Mouse (Mus musculus): ENCODE results near the gene Rarb. TPM values are rescaled to one million over a fixed set of nuclear protein-coding genes. Genes with fewer than 3 reads are reported as not detected.

Rarb gene
- total and polyA plus RNA-seq, 2 experiments from 2014 or later: 4.4 to 16.7 TPM

- Histone ChIP-seq H3K9ac (replicated peaks; ENCODE audit: low read length, poor library complexity, severe bottlenecking) (no peak overlapping the region), H3K9me3 (ENCODE audit: low read length) (no peaks in the 10 kb centered on the region), H3K27ac (ENCODE audit: low read depth, low read length) (no peak overlapping the region), H3K4me2 (ENCODE audit: low read depth, low read length, poor library complexity, severe bottlenecking) (no peak overlapping the region), H3K4me1 (ENCODE audit: insufficient read depth, low read length) (no peaks in the 10 kb centered on the region), H3K27me3 (ENCODE audit: insufficient read depth, low read length) (no peaks in the 10 kb centered on the region), H3K4me3 (ENCODE audit: low read depth, low read length) (no peak overlapping the region), H3K36me3 (ENCODE audit: insufficient read depth, low read length) (no peaks in the 10 kb centered on the region)
- WGBS: 96% methylated on average over 7 of the region's 7 CpGs
- ATAC-seq (ENCODE audit: low FRiP score) (no peak), DNase-seq (ENCODE audit: low spot score) (no peak)
- TF ChIP-seq CTCF (IDR thresholded peaks at IDR 0.05): no peak
These were observed 310.2 kb downstream of the Rarb start for GRCm38 (mm10) chr14:16508760-16509159.

- no peak for TF ChIP-seq CTCF (IDR thresholded peaks at IDR 0.05)
- 47% methylated on average over 2 of the region's 2 CpGs for WGBS
- Histone ChIP-seq H3K9me3 (ENCODE audit: low read length) (no peaks in the 10 kb centered on the region), H3K27me3 (ENCODE audit: insufficient read depth, low read length) (no peaks in the 10 kb centered on the region), H3K4me1 (ENCODE audit: insufficient read depth, low read length) (no peaks in the 10 kb centered on the region), H3K27ac (ENCODE audit: low read depth, low read length) (no peak overlapping the region), H3K9ac (replicated peaks; ENCODE audit: low read length, poor library complexity, severe bottlenecking) (no peak overlapping the region), H3K36me3 (ENCODE audit: insufficient read depth, low read length) (no peaks in the 10 kb centered on the region), H3K4me3 (ENCODE audit: low read depth, low read length) (no peak overlapping the region), H3K4me2 (ENCODE audit: low read depth, low read length, poor library complexity, severe bottlenecking) (no peak overlapping the region)
- ATAC-seq (ENCODE audit: low FRiP score): no peak
- peak; percentile 8 for DNase-seq (ENCODE audit: low spot score)
These were observed 321.7 kb downstream of the Rarb start for GRCm38 (mm10) chr14:16497226-16497661.

- WGBS: 34% methylated on average over 8 of the region's 8 CpGs
These were observed 335.1 kb downstream of the Rarb start for GRCm38 (mm10) chr14:16483656-16484380.

GRCm38 (mm10) chr14:16480621-16481020, 338.3 kb downstream of the Rarb start:
- no peaks in the 10 kb centered on the region for H3K36me3 ChIP-seq (ENCODE audit: insufficient read depth, low read length)
- no peak overlapping the region for H3K4me3 ChIP-seq (ENCODE audit: low read depth, low read length)
- DNase-seq (ENCODE audit: low spot score): no peak
- no peak overlapping the region for H3K9ac ChIP-seq (replicated peaks; ENCODE audit: low read length, poor library complexity, severe bottlenecking)
- H3K27me3 ChIP-seq (ENCODE audit: insufficient read depth, low read length): no peaks in the 10 kb centered on the region
- H3K27ac ChIP-seq (ENCODE audit: low read depth, low read length): no peak overlapping the region
- no peak for ATAC-seq (ENCODE audit: low FRiP score)
- no peaks in the 10 kb centered on the region for H3K4me1 ChIP-seq (ENCODE audit: insufficient read depth, low read length)
- no peaks in the 10 kb centered on the region for H3K9me3 ChIP-seq (ENCODE audit: low read length)
- no peak for TF ChIP-seq CTCF (IDR thresholded peaks at IDR 0.05)
- H3K4me2 ChIP-seq (ENCODE audit: low read depth, low read length, poor library complexity, severe bottlenecking): no peak overlapping the region
- 58% methylated on average over 6 of the region's 6 CpGs for WGBS

More at GRCm38 (mm10) chr14:16483656-16484380, 335.1 kb downstream of the Rarb start:
- Histone ChIP-seq H3K9ac (replicated peaks; ENCODE audit: low read length, poor library complexity, severe bottlenecking) (no peak overlapping the region), H3K36me3 (ENCODE audit: insufficient read depth, low read length) (no peaks in the 10 kb centered on the region), H3K4me1 (ENCODE audit: insufficient read depth, low read length) (no peaks in the 10 kb centered on the region), H3K27me3 (ENCODE audit: insufficient read depth, low read length) (no peaks in the 10 kb centered on the region), H3K9me3 (ENCODE audit: low read length) (no peaks in the 10 kb centered on the region), H3K27ac (ENCODE audit: low read depth, low read length) (no peak overlapping the region), H3K4me3 (ENCODE audit: low read depth, low read length) (no peak overlapping the region), H3K4me2 (ENCODE audit: low read depth, low read length, poor library complexity, severe bottlenecking) (no peak overlapping the region)
- DNase-seq (ENCODE audit: low spot score): peak; percentile 20
- TF ChIP-seq CTCF (IDR thresholded peaks at IDR 0.05): no peak
- ATAC-seq (ENCODE audit: low FRiP score): peak; percentile 75; the same call in 1 of the 2 replicates

- Histone ChIP-seq H3K27me3 (ENCODE audit: insufficient read depth, low read length) (no peaks in the 10 kb centered on the region), H3K36me3 (ENCODE audit: insufficient read depth, low read length) (no peaks in the 10 kb centered on the region), H3K27ac (ENCODE audit: low read depth, low read length) (no peak overlapping the region), H3K4me1 (ENCODE audit: insufficient read depth, low read length) (no peaks in the 10 kb centered on the region), H3K9ac (replicated peaks; ENCODE audit: low read length, poor library complexity, severe bottlenecking) (no peak overlapping the region), H3K4me3 (ENCODE audit: low read depth, low read length) (no peak overlapping the region), H3K9me3 (ENCODE audit: low read length) (no peaks in the 10 kb centered on the region), H3K4me2 (ENCODE audit: low read depth, low read length, poor library complexity, severe bottlenecking) (no peak overlapping the region)
- ATAC-seq (ENCODE audit: low FRiP score) (no peak), DNase-seq (ENCODE audit: low spot score) (no peak)
- 82% methylated on average over 2 of the region's 2 CpGs for WGBS
- TF ChIP-seq CTCF (IDR thresholded peaks at IDR 0.05): no peak
These were observed 339.4 kb downstream of the Rarb start for GRCm38 (mm10) chr14:16479521-16479920.

- Histone ChIP-seq H3K9me3 (ENCODE audit: low read length) (no peaks in the 10 kb centered on the region), H3K27ac (ENCODE audit: low read depth, low read length) (no peak overlapping the region), H3K4me3 (ENCODE audit: low read depth, low read length) (no peak overlapping the region), H3K9ac (replicated peaks; ENCODE audit: low read length, poor library complexity, severe bottlenecking) (no peak overlapping the region), H3K36me3 (ENCODE audit: insufficient read depth, low read length) (no peaks in the 10 kb centered on the region), H3K27me3 (ENCODE audit: insufficient read depth, low read length) (no peaks in the 10 kb centered on the region), H3K4me2 (ENCODE audit: low read depth, low read length, poor library complexity, severe bottlenecking) (no peak overlapping the region), H3K4me1 (ENCODE audit: insufficient read depth, low read length) (no peaks in the 10 kb centered on the region)
- no peak for TF ChIP-seq CTCF (IDR thresholded peaks at IDR 0.05)
- ATAC-seq (ENCODE audit: low FRiP score): no peak
- DNase-seq (ENCODE audit: low spot score): no peak
- WGBS: 94% methylated on average over 1 of the region's 1 CpGs
These were observed 340.2 kb downstream of the Rarb start for GRCm38 (mm10) chr14:16478606-16479323.

Measured in midbrain, postnatal 0 days (tissue).